Mouse (Mus musculus): ENCODE measurements around the gene Zfp345. TPM values are rescaled to one million over a fixed set of nuclear protein-coding genes. Genes with fewer than 3 reads are reported as not detected.

Gene Zfp345
- polyA plus RNA-seq (2014; fragmentation: Illumina TruSeq; extraction: RNeasy Lipid Tissue Mini Kit (QIAGEN cat#74804); ENCODE audit: low read depth, low replicate concordance): 2.6 TPM

DNA sequence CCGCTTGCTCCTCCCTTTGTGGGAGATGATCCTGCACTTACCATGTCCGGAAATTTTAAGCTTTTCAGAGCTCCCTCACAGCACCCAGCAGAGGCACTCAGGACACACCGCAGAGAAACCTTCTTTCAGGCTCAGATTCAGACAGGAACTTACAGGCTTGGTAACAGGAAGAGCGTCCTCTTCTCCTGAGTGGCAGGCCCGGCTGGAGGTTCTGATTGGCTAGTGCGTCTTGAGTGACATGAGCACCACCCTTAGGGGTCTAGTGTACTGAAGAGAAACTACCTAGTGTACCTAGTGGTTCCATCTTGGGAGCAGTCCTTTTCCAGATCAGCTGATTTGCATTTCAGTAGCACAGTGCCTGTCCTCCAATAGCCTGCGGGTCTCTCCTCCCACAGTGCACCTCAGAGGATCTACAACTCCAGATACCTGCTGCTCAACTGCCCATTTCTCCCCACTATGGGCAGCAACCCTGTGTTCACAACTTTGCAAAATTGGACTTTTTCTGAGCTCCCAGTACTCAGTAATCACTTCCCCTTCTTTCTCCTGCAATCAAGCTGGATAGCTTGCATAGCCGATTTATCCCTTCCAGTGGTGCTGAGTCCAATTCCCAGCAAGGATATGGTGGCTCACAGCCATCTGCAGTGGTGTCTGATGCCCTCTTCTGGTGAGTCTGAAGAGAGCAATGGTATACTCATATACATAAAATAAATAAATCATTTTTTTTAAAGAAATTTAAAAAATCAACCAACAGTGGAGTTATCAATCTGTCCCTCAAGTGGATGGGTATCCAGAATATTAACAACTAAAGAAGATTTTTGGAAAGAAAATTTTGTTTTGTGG, at the start of gene Zfp345:
Gene Zfp345, minus strand, starts transcription at position 153 of the 840 bp plus-strand sequence.

DNA sequence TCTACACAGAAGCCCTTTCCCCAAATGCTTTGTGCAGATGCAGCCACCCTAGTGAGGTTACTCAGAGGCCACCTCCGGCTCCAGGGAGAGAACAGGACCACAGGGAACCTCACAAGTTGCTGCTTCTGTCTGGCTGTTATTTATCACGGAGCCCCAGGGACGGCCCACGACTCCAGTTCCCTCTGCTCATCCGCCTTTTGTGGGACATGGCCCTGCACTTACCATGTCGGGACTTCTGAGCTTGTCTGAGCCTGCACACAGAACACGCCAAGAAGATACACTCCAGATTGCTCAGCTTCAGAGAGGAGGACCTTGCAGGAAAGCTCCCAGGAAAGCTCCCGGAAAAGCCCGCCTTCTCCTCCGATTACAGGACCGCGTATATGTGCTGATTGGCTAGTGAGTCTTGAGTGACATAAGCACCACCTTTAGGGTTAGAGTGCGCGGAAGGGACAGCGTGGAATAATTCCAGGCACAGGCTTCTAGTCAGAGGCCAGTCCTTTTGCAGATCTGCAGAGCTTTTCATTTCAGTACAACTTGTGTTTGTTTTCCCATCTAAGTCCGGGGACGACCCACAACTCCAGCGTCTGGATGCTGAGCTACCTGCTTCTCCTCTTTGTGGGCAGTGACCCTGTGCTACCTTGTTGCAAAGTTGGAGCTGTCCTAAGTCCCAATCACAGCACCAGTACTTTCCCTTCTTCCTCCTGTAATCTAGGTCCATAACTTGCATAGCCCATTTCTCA, 33.5 kb downstream of the Zfp345 start, which contains the start of gene Zfp442:
Gene Zfp442, minus strand, starts transcription at position 307 of the 740 bp plus-strand sequence.

Other genes with a start within 250 kb of the Zfp345 start
- gene Gm21994, start 229.5 kb downstream of the Zfp345 start, polyA plus RNA-seq (2014; fragmentation: Illumina TruSeq; extraction: RNeasy Lipid Tissue Mini Kit (QIAGEN cat#74804); ENCODE audit: low read depth, low replicate concordance): 43.8 TPM
- 0.93 TPM for gene Gm14124, start 227.6 kb downstream of the Zfp345 start, polyA plus RNA-seq (2014; fragmentation: Illumina TruSeq; extraction: RNeasy Lipid Tissue Mini Kit (QIAGEN cat#74804); ENCODE audit: low read depth, low replicate concordance)
- gene Gm10130, start 161.4 kb downstream of the Zfp345 start, polyA plus RNA-seq (2014; fragmentation: Illumina TruSeq; extraction: RNeasy Lipid Tissue Mini Kit (QIAGEN cat#74804); ENCODE audit: low read depth, low replicate concordance): 7.2 TPM
- gene 3300002I08Rik, start 122.3 kb downstream of the Zfp345 start, polyA plus RNA-seq (2014; fragmentation: Illumina TruSeq; extraction: RNeasy Lipid Tissue Mini Kit (QIAGEN cat#74804); ENCODE audit: low read depth, low replicate concordance): 12.9 TPM
- 22.2 TPM for gene Zfp442, start 33.6 kb downstream of the Zfp345 start, polyA plus RNA-seq (2014; fragmentation: Illumina TruSeq; extraction: RNeasy Lipid Tissue Mini Kit (QIAGEN cat#74804); ENCODE audit: low read depth, low replicate concordance)
- not detected for gene Cst7, start 85.3 kb upstream of the Zfp345 start, polyA plus RNA-seq (2014; fragmentation: Illumina TruSeq; extraction: RNeasy Lipid Tissue Mini Kit (QIAGEN cat#74804); ENCODE audit: low read depth, low replicate concordance)
- gene Apmap, start 123.5 kb upstream of the Zfp345 start, polyA plus RNA-seq (2014; fragmentation: Illumina TruSeq; extraction: RNeasy Lipid Tissue Mini Kit (QIAGEN cat#74804); ENCODE audit: low read depth, low replicate concordance): 197 TPM
- gene Acss1, start 183.4 kb upstream of the Zfp345 start, polyA plus RNA-seq (2014; fragmentation: Illumina TruSeq; extraction: RNeasy Lipid Tissue Mini Kit (QIAGEN cat#74804); ENCODE audit: low read depth, low replicate concordance): 18.5 TPM
- gene Vsx1, start 204.3 kb upstream of the Zfp345 start, polyA plus RNA-seq (2014; fragmentation: Illumina TruSeq; extraction: RNeasy Lipid Tissue Mini Kit (QIAGEN cat#74804); ENCODE audit: low read depth, low replicate concordance): not detected